Mouse (Mus musculus): Measurements from ENCODE around the gene Klrb1a. TPM values are rescaled to one million over a fixed set of nuclear protein-coding genes. Genes with fewer than 3 reads are reported as not detected.

Klrb1a gene
- not detected in 2 replicates for polyA plus RNA-seq (2015; fragmentation: Nextera tagmentation; extraction: Ambion mirVana)

DNA sequence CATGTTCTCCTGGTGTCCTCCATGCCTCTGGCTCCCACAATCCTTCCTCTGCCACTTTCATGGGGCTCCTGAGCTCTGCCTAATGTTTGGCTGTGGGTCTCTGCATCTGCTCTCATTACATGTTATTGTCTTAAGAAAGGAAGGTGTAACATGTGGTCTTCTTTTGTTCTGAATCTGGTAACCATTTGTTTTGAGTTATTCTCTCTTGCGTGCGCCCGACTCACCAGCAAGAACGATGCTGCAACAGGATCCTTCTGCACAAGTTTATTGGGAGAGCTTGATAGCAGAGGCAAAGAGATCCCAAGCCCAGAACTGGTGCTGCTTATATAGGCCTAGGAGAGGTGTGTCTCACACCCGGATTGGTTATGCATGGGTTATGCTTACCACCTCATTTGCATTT lies at the start of gene Klrb1a:
TSS of gene Klrb1a (minus strand) at position 101 of the 400 bp plus-strand sequence.

DNA sequence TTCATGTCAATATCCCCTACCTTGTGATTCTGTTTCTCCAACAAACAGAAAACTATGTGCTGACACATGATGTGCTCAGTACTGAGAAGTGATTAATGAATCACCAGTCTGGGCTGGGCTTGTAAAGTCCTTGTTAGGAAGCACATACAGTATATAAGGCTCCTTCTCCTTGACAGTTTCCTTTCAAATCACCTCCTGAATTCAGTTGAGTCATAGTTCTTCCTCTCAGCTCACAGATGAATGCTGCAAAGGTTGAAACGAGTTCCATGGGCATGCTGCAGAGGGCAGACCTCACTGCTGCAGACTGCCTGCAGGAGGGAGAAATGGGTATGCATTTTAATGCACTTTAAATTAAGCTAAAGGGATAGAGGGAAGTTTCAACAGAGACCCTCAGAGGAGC lies 38.9 kb upstream of the Klrb1a start, which contains the start of gene Clec2h:
TSS of gene Clec2h (plus strand) at position 180 of the 400 bp plus-strand sequence.

DNA sequence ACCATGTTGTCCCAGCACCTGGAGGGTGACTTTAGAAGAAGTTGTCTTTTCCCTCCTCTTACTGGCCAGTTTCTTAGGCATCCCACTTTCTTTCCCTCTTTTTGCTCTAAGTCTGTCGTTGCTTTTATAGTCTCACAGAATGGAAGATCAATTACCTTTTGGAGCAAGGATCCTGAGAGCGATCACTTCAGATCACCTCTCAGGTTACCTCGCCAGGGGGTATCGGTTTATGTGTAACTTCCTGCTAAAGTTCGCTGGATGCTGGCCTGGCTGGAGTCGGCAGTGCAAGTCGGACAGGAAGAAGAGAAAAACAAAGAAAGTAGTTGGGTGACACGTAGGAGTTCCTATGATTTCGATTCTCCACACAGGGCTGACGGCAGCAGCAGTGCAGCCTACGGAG lies 41.8 kb downstream of the Klrb1a start, which contains the start of gene A2ml1:
TSS of gene A2ml1 (minus strand) at position 101 of the 400 bp plus-strand sequence.

Other genes starting within 250 kb of the Klrb1a start
- gene Tex52, start 248.1 kb downstream of the Klrb1a start, polyA plus RNA-seq (2015; fragmentation: Nextera tagmentation; extraction: Ambion mirVana): 0.13 TPM in 1 of 2 replicates, not detected in the other
- gene Gm44596, start 248.0 kb downstream of the Klrb1a start, polyA plus RNA-seq (2015; fragmentation: Nextera tagmentation; extraction: Ambion mirVana): not detected in 2 replicates
- 1.2 and 1.7 TPM in 2 replicates for gene Nrip2, start 224.2 kb downstream of the Klrb1a start, polyA plus RNA-seq (2015; fragmentation: Nextera tagmentation; extraction: Ambion mirVana)
- gene Itfg2, start 198.6 kb downstream of the Klrb1a start, polyA plus RNA-seq (2015; fragmentation: Nextera tagmentation; extraction: Ambion mirVana): 13.5 and 16.7 TPM in 2 replicates
- 116 and 137 TPM in 2 replicates for gene Fkbp4, start 184.9 kb downstream of the Klrb1a start, polyA plus RNA-seq (2015; fragmentation: Nextera tagmentation; extraction: Ambion mirVana)
- 0.15 and 1.6 TPM in 2 replicates for gene Pzp, start 96.8 kb downstream of the Klrb1a start, polyA plus RNA-seq (2015; fragmentation: Nextera tagmentation; extraction: Ambion mirVana)
- gene A2ml1, start 41.9 kb downstream of the Klrb1a start, polyA plus RNA-seq (2015; fragmentation: Nextera tagmentation; extraction: Ambion mirVana): not detected in 2 replicates
- not detected in 2 replicates for gene Clec2h, start 38.9 kb upstream of the Klrb1a start, polyA plus RNA-seq (2015; fragmentation: Nextera tagmentation; extraction: Ambion mirVana)
- not detected in 2 replicates for gene Klrb1, start 99.5 kb upstream of the Klrb1a start, polyA plus RNA-seq (2015; fragmentation: Nextera tagmentation; extraction: Ambion mirVana)
- gene Klrb1c, start 165.7 kb upstream of the Klrb1a start, polyA plus RNA-seq (2015; fragmentation: Nextera tagmentation; extraction: Ambion mirVana): not detected in 2 replicates
- gene Gm44511, start 202.8 kb upstream of the Klrb1a start, polyA plus RNA-seq (2015; fragmentation: Nextera tagmentation; extraction: Ambion mirVana): not detected in 2 replicates
- 0.08 TPM in 1 of 2 replicates, not detected in the other for gene Klrb1b, start 202.8 kb upstream of the Klrb1a start, polyA plus RNA-seq (2015; fragmentation: Nextera tagmentation; extraction: Ambion mirVana)

All from urinary bladder, postnatal 0 days (tissue).